Mouse (Mus musculus) spleen, adult 2 months (tissue): ENCODE measurements at regions not wholly inside any gene's neighbourhood (a gene's known extent, or its start where the extent isn't known, plus 50 kb on each side); places are given as distances from the start of the nearest gene placed in this dataset.

Experiments
- CTCF ChIP-seq: fragments of 200-500 bp; IDR thresholded peaks from 2 replicates; pipeline ENCODE4 v1.5.1; 2011; ENCODE audit warnings: mild to moderate bottlenecking, inconsistent platforms; ENCODE audit not compliant: insufficient read depth, insufficient read length, insufficient replicate concordance; ENCODE audit errors: extremely low read depth
- POLR2A ChIP-seq: fragments of 200-500 bp; IDR thresholded peaks from 2 replicates; pipeline ENCODE4 v1.6.1; 2011; ENCODE audit warnings: low read depth, low read length, inconsistent platforms

DNA sequence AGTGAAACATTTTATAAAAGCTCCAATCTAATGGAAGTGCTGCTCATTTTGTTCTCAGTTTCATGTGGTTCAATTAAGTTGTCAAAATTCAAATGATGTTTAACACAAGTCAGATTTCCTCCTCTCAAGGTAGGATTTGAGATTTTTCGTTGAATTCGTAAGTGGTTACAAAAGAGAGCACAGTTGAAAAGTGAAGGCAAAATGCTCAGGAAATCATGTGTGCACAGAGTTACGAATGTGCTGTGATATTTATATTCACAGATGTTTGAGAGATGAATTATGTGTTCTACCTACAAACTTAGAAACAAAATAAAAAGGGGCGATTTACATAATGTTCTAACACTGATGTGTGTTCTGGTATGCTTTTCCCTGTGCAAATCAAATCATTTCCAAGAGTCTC is 433.1 kb downstream of the Arl4a start:
- TF ChIP-seq CTCF (no peak), POLR2A (no peak)
